Mouse (Mus musculus) myocyte (in vitro differentiated cells): ENCODE results near the gene Tdrkh. TPM values are rescaled to one million over a fixed set of nuclear protein-coding genes. Genes with fewer than 3 reads are reported as not detected.

Experiments used
- H3K27me3 ChIP-seq: one replicate; pipeline ENCODE4 v1.6.1; 2011; ENCODE audit not compliant: control insufficient read depth, insufficient read depth, insufficient read length
- H3K36me3 ChIP-seq: one replicate; pipeline ENCODE4 v1.6.1; 2011; ENCODE audit not compliant: control insufficient read depth, insufficient read depth
- H3K4me2 ChIP-seq: one replicate; pipeline ENCODE4 v1.6.1; 2011; ENCODE audit warnings: low read depth, control low read depth
- H3K4me3 ChIP-seq: one replicate; pipeline ENCODE4 v1.5.1; 2011; ENCODE audit warnings: mild to moderate bottlenecking, control low read depth, moderate library complexity
- H3K79me2 ChIP-seq: one replicate; pipeline ENCODE4 v1.6.1; 2011; ENCODE audit not compliant: control insufficient read depth, insufficient read depth
- H3ac ChIP-seq: one replicate; pipeline ENCODE4 v1.6.1; 2011; ENCODE audit not compliant: control insufficient read depth, insufficient read length
- CEBPB ChIP-seq: IDR thresholded peaks from 2 replicates; pipeline ENCODE4 v1.6.1; 2011; ENCODE audit warnings: mild to moderate bottlenecking, moderate library complexity; ENCODE audit not compliant: poor library complexity, insufficient read depth, severe bottlenecking
- E2F4 ChIP-seq: IDR thresholded peaks from one replicate; pipeline ENCODE4 v1.6.1; 2011; ENCODE audit warnings: mild to moderate bottlenecking, control low read depth, moderate library complexity; ENCODE audit not compliant: insufficient read depth
- MAX ChIP-seq: IDR thresholded peaks from one replicate; pipeline ENCODE4 v1.6.1; 2011; ENCODE audit warnings: low read depth, mild to moderate bottlenecking, control low read depth
- MYOD1 ChIP-seq, 3 experiments: IDR thresholded peaks; one replicate each; pipeline ENCODE4 v1.6.1; 2011; ENCODE audit warnings: control low read depth in 2 of 3, low read depth in 2 of 3, mild to moderate bottlenecking in 2 of 3, moderate library complexity in 1 of 3; ENCODE audit not compliant: insufficient read length in 2 of 3, control insufficient read depth in 1 of 3
- MYOG ChIP-seq, 3 experiments: IDR thresholded peaks; one replicate each; pipeline ENCODE4 v1.6.1; 2011; ENCODE audit warnings: control low read depth in 2 of 3, low read depth in 2 of 3, mild to moderate bottlenecking in 2 of 3; ENCODE audit not compliant: insufficient read length in 2 of 3, control insufficient read depth in 1 of 3, insufficient read depth in 1 of 3
- POLR2A ChIP-seq: IDR thresholded peaks from one replicate; pipeline ENCODE4 v1.6.1; 2011; ENCODE audit warnings: low read depth, mild to moderate bottlenecking, control low read depth, moderate library complexity; ENCODE audit not compliant: insufficient read length
- POLR2AphosphoS2 ChIP-seq: IDR thresholded peaks from one replicate; pipeline ENCODE4 v1.6.1; 2011; ENCODE audit warnings: low read depth, control low read depth; ENCODE audit not compliant: insufficient read length
- REST ChIP-seq: IDR thresholded peaks from one replicate; pipeline ENCODE4 v1.6.1; 2011; ENCODE audit warnings: mild to moderate bottlenecking, control low read depth, moderate library complexity; ENCODE audit not compliant: insufficient read depth, insufficient read length
- SRF ChIP-seq: IDR thresholded peaks from one replicate; pipeline ENCODE4 v1.6.1; 2011; ENCODE audit warnings: low read depth; ENCODE audit not compliant: control insufficient read depth, insufficient read length
- TCF12 ChIP-seq: IDR thresholded peaks from one replicate; pipeline ENCODE4 v1.6.1; 2011; ENCODE audit warnings: mild to moderate bottlenecking, control low read depth; ENCODE audit not compliant: poor library complexity, insufficient read depth, severe bottlenecking
- TCF3 ChIP-seq: IDR thresholded peaks from one replicate; pipeline ENCODE4 v1.6.1; 2011; ENCODE audit warnings: low read depth, control low read depth; ENCODE audit not compliant: insufficient read length
- USF1 ChIP-seq: IDR thresholded peaks from one replicate; pipeline ENCODE4 v1.6.1; 2011; ENCODE audit warnings: low read depth, mild to moderate bottlenecking, control low read depth, moderate library complexity
- polyA plus RNA-seq: library from polyadenylated mRNA; unstranded; fragments of >200 nt; fragmentation: generic; extraction: Trizol; gene quantifications from one replicate; pipeline ENCODE4 v1.2.1, GENCODE M21; 2012; ENCODE audit warnings: missing spikeins

Tdrkh gene
- polyA plus RNA-seq, 1 experiment: 5.4 TPM

- peak overlapping the region; percentile 32 for H3K4me3 ChIP-seq
- H3K79me2 ChIP-seq: no peaks in the 10 kb centered on the region
- TF ChIP-seq MYOD1 (IDR thresholded peaks at IDR 0.05; ENCODE audit: control insufficient read depth in 1 of 3, insufficient read length in 2 of 3, low read depth in 2 of 3): no peak
- TF ChIP-seq POLR2A: no peak
- TF ChIP-seq TCF12: no peak
- TF ChIP-seq TCF3: no peak
- TF ChIP-seq CEBPB: no peak
- TF ChIP-seq MAX: no peak
- no peak for TF ChIP-seq REST
- no peak for TF ChIP-seq POLR2AphosphoS2
- no peaks in the 10 kb centered on the region for H3K36me3 ChIP-seq
- peak overlapping the region; percentile 84 for H3K4me2 ChIP-seq
- H3K27me3 ChIP-seq: peaks cover 5% of the 10 kb centered on the region
- peak overlapping the region; percentile 22 for H3ac ChIP-seq
These were observed 543 bp upstream of the Tdrkh start for GRCm38 (mm10) chr3:94412530-94412929.

DNA sequence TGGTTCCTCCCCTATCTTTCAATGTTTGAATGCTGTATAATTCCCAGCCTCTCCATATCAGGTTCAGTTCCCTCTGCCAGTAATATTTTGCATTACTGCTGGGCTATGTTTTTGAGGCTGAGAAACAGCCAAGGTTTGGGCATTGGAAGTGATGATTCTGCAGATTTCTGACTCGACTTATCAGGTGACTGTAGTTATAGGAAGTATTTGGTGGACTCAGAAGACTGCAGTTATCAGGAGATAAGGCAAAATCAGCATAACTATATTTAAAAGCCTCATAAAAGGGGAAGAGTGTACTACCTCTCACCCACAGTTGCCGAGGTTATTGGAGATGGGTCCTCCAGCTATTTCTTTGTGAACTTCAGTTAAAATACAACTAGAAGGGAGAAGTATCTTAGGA lies 17.9 kb downstream of the Tdrkh start:
- Histone ChIP-seq H3K4me3 (no peak overlapping the region), H3K79me2 (no peaks in the 10 kb centered on the region), H3ac (no peak overlapping the region), H3K36me3 (no peaks in the 10 kb centered on the region), H3K4me2 (no peak overlapping the region), H3K27me3 (no peaks in the 10 kb centered on the region)
- TF ChIP-seq TCF12: no peak
- no peak for TF ChIP-seq TCF3
- no peak for TF ChIP-seq USF1
- TF ChIP-seq POLR2A: no peak
- no peak for TF ChIP-seq MAX
- no peak for TF ChIP-seq MYOD1 (IDR thresholded peaks at IDR 0.05; ENCODE audit: control insufficient read depth in 1 of 3, insufficient read length in 2 of 3, low read depth in 2 of 3)
- TF ChIP-seq SRF: no peak
- TF ChIP-seq REST: no peak
- no peak for TF ChIP-seq POLR2AphosphoS2
- TF ChIP-seq E2F4: no peak
- TF ChIP-seq CEBPB: no peak
- no peak for TF ChIP-seq MYOG (IDR thresholded peaks at IDR 0.05; ENCODE audit: control insufficient read depth in 1 of 3, insufficient read depth in 1 of 3, insufficient read length in 2 of 3, low read depth in 2 of 3)

GRCm38 (mm10) chr3:94434305-94434704 lies 21.2 kb downstream of the Tdrkh start:
- TF ChIP-seq USF1 (no peak), POLR2AphosphoS2 (no peak), E2F4 (no peak), MAX (no peak), MYOD1 (IDR thresholded peaks at IDR 0.05; ENCODE audit: control insufficient read depth in 1 of 3, insufficient read length in 2 of 3, low read depth in 2 of 3) (no peak), REST (no peak), TCF3 (no peak), POLR2A (no peak), SRF (no peak), MYOG (IDR thresholded peaks at IDR 0.05; ENCODE audit: control insufficient read depth in 1 of 3, insufficient read depth in 1 of 3, insufficient read length in 2 of 3, low read depth in 2 of 3) (no peak), CEBPB (no peak), TCF12 (no peak)
- no peak overlapping the region for H3ac ChIP-seq

DNA sequence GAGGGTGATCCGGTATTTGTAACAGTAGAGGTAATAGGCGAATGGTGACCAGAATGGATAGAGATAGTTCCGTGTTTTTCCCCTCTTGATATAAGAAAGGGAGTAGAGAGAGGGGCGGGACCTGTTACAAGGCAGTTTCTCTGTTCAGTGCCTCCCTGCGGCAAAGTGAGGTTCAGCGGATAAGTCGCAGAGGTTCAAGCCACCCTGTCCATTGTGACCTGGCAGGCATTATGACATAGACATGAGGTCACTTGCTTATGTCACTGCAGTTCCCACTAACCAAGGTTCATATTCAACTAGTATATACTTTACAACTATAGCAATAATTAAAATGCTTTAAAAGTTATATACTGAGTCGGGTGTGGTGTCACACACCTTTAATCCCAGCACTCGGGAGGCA lies 23.3 kb downstream of the Tdrkh start:
- Histone ChIP-seq H3ac (no peak overlapping the region), H3K4me3 (no peak overlapping the region), H3K36me3 (no peaks in the 10 kb centered on the region), H3K4me2 (no peak overlapping the region), H3K79me2 (no peaks in the 10 kb centered on the region), H3K27me3 (no peaks in the 10 kb centered on the region)
- TF ChIP-seq SRF: no peak
- no peak for TF ChIP-seq TCF12

More at GRCm38 (mm10) chr3:94434305-94434704, 21.2 kb downstream of the Tdrkh start:
- H3K36me3 ChIP-seq: no peaks in the 10 kb centered on the region
- no peak overlapping the region for H3K4me3 ChIP-seq
- H3K79me2 ChIP-seq: no peaks in the 10 kb centered on the region
- no peaks in the 10 kb centered on the region for H3K27me3 ChIP-seq
- H3K4me2 ChIP-seq: no peak overlapping the region

DNA sequence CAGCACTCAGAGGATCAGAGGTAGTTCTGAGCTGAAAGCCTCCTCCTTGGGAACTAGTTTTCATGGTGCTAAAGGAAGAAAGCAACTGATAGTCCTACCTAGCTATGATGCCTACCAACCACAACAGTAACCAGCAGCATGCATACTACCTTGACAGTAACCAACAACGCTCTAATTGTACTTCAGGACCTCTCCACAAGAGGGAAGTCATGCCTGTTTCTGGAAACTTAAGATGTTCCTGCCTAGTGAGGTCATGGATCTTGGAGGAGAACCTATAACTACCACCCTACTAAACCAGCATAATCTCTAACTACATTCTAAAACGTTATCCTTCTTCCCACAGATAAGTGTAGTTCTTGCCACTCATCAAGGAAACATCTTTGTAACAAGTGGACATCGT lies 28.1 kb downstream of the Tdrkh start:
- no peak overlapping the region for H3ac ChIP-seq
- no peak overlapping the region for H3K4me3 ChIP-seq
- H3K36me3 ChIP-seq: peaks cover under 1% of the 10 kb centered on the region
- peaks cover 8% of the 10 kb centered on the region for H3K79me2 ChIP-seq
- no peak overlapping the region for H3K4me2 ChIP-seq
- TF ChIP-seq REST: no peak
- no peak for TF ChIP-seq SRF
- no peak for TF ChIP-seq TCF12
- no peak for TF ChIP-seq POLR2A
- no peak for TF ChIP-seq MYOD1 (IDR thresholded peaks at IDR 0.05; ENCODE audit: control insufficient read depth in 1 of 3, insufficient read length in 2 of 3, low read depth in 2 of 3)
- TF ChIP-seq E2F4: no peak
- no peak for TF ChIP-seq CEBPB
- TF ChIP-seq TCF3: no peak
- TF ChIP-seq USF1: no peak
- no peak for TF ChIP-seq POLR2AphosphoS2
- no peak for TF ChIP-seq MYOG (IDR thresholded peaks at IDR 0.05; ENCODE audit: control insufficient read depth in 1 of 3, insufficient read depth in 1 of 3, insufficient read length in 2 of 3, low read depth in 2 of 3)
- TF ChIP-seq MAX: no peak
- no peaks in the 10 kb centered on the region for H3K27me3 ChIP-seq
